Mouse (Mus musculus) olfactory bulb, adult 2 months (tissue): ENCODE results near the gene Cct6b.

Experiments
- CTCF ChIP-seq: fragments of 200-500 bp; IDR thresholded peaks from 2 replicates; pipeline ENCODE4 v1.5.1; 2012; ENCODE audit warnings: low read depth, mild to moderate bottlenecking, low read length, moderate library complexity; ENCODE audit not compliant: insufficient read depth
- POLR2A ChIP-seq: fragments of 200-500 bp; IDR thresholded peaks from 2 replicates; pipeline ENCODE4 v1.6.1; 2012; ENCODE audit warnings: mild to moderate bottlenecking, low read depth, low read length, moderate library complexity; ENCODE audit not compliant: insufficient read depth

DNA sequence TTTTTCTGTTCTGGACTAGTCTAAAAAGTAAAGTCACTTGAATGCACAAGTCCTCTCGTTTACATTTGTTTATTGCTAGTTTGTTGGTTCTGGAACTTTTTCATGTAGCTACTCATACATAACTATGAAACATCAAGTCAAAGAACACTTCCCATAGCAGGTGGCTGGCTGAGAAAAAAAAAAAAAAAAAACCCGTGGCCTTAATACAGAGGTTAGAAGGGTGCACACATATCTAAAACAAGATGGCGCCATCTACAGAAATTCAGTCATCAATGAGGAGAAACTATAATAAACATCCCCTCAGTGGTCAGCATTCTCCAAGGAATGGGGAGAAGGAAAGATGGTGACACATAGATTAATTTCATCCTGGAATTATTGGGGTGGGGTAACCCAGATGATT lies 43.2 kb upstream of the Cct6b start:
- TF ChIP-seq CTCF: no peak
- no peak for TF ChIP-seq POLR2A
